Mouse (Mus musculus): Measurements from ENCODE around the gene Rere.

Rere gene

GRCm38 (mm10) chr4:150603366-150604061, 322.1 kb downstream of the Rere start:
- ChIA-PET CTCF (interaction anchor here in 2 of 4 experiments (0.6 to 0.7 kb wide), 2 partner anchors 23 to 262 kb away, joined by 3 to 4 read pairs; no protein-coding TSS in a partner anchor), POLR2A (interaction anchor here in 1 of 4 experiments (0.7 to 2.8 kb wide), 6 partner anchors 9 to 73 kb away, joined by 3 to 12 read pairs (median 4); no protein-coding TSS in a partner anchor)

GRCm38 (mm10) chr4:150605804-150606203, 324.4 kb downstream of the Rere start:
- ChIA-PET CTCF (interaction anchor here in 1 of 4 experiments (0.6 kb wide), 1 partner anchor 377 kb away, joined by 5 read pairs; no protein-coding TSS in a partner anchor), POLR2A (interaction anchor here in 2 of 4 experiments (1.1 to 1.7 kb wide), 5 partner anchors 9 to 59 kb away, joined by 3 to 4 read pairs (median 4); no protein-coding TSS in a partner anchor)

- POLR2A ChIA-PET: interaction anchor here in 2 of 4 experiments (0.6 to 4.1 kb wide), 14 partner anchors 8 to 366 kb away, joined by 3 to 14 read pairs (median 4); no protein-coding TSS in a partner anchor
- CTCF ChIA-PET: interaction anchor here in 2 of 4 experiments (0.6 to 1.8 kb wide), 4 partner anchors 19 to 377 kb away, joined by 3 to 9 read pairs (median 6); no protein-coding TSS in a partner anchor
Observed at GRCm38 (mm10) chr4:150606449-150607161, 325.2 kb downstream of the Rere start.

- POLR2A ChIA-PET: interaction anchor here in 2 of 4 experiments (1.2 to 4.1 kb wide), 4 partner anchors 9 to 21 kb away, joined by 3 to 14 read pairs (median 5); no protein-coding TSS in a partner anchor
- CTCF ChIA-PET: interaction anchor here in 2 of 4 experiments (0.6 to 1.2 kb wide), 2 partner anchors 16 to 335 kb away, joined by 3 to 4 read pairs; no protein-coding TSS in a partner anchor
Observed at GRCm38 (mm10) chr4:150608670-150609069, 327.2 kb downstream of the Rere start.

- ChIA-PET POLR2A (interaction anchor here in 3 of 4 experiments (0.5 to 2.7 kb wide), 7 partner anchors 12 to 66 kb away, joined by 3 to 12 read pairs (median 3); partner anchors contain the start of gene Slc45a1 (in 1 of the 3)), CTCF (interaction anchor here in 2 of 4 experiments (0.6 to 4.4 kb wide), 3 partner anchors 12 to 312 kb away, joined by 5 to 28 read pairs (median 6); no protein-coding TSS in a partner anchor)
Observed at GRCm38 (mm10) chr4:150613715-150614114, 332.3 kb downstream of the Rere start.

- ChIA-PET CTCF (interaction anchor here in 2 of 4 experiments (0.5 to 4.4 kb wide), 5 partner anchors 10 to 275 kb away, joined by 3 to 28 read pairs (median 5); no protein-coding TSS in a partner anchor), POLR2A (interaction anchor here (0.5 to 1.8 kb wide), 12 partner anchors 8 to 834 kb away, joined by 3 to 8 read pairs (median 4); no protein-coding TSS in a partner anchor)
Observed at GRCm38 (mm10) chr4:150615251-150616028, 334.0 kb downstream of the Rere start.

- ChIA-PET CTCF (interaction anchor here in 3 of 4 experiments (0.5 to 4.4 kb wide), 7 partner anchors 10 to 286 kb away, joined by 3 to 28 read pairs (median 5); no protein-coding TSS in a partner anchor), POLR2A (interaction anchor here in 2 of 4 experiments (0.5 to 1.6 kb wide), 6 partner anchors 8 to 833 kb away, joined by 3 to 6 read pairs (median 3); no protein-coding TSS in a partner anchor)
Observed at GRCm38 (mm10) chr4:150616029-150616420, 334.6 kb downstream of the Rere start.

GRCm38 (mm10) chr4:150616841-150617240, 335.4 kb downstream of the Rere start:
- POLR2A ChIA-PET: interaction anchor here in 3 of 4 experiments (0.6 to 2.4 kb wide), 6 partner anchors 8 to 151 kb away, joined by 3 to 7 read pairs (median 4); no protein-coding TSS in a partner anchor
- CTCF ChIA-PET: interaction anchor here in 3 of 4 experiments (0.7 to 4.4 kb wide), 5 partner anchors 9 to 285 kb away, joined by 3 to 28 read pairs (median 8); no protein-coding TSS in a partner anchor

GRCm38 (mm10) chr4:150619011-150619410, 337.6 kb downstream of the Rere start:
- ChIA-PET CTCF (no interaction called here), POLR2A (no interaction called here)

- POLR2A ChIA-PET: interaction anchor here in 3 of 4 experiments (0.6 to 1.3 kb wide), 3 partner anchors 9 to 351 kb away, joined by 3 read pairs; no protein-coding TSS in a partner anchor
- CTCF ChIA-PET: no interaction called here
Observed at GRCm38 (mm10) chr4:150622641-150623040, 341.2 kb downstream of the Rere start.

GRCm38 (mm10) chr4:150624214-150624823, 342.9 kb downstream of the Rere start:
- ChIA-PET CTCF (interaction anchor here in 3 of 4 experiments (0.5 to 3.3 kb wide), 16 partner anchors 8 to 383 kb away, joined by 3 to 28 read pairs (median 4); no protein-coding TSS in a partner anchor), POLR2A (interaction anchor here (0.5 to 3.3 kb wide), 12 partner anchors 9 to 371 kb away, joined by 3 to 14 read pairs (median 4); no protein-coding TSS in a partner anchor)

- ChIA-PET POLR2A (interaction anchor here in 3 of 4 experiments (0.6 to 3.3 kb wide), 14 partner anchors 10 to 372 kb away, joined by 3 to 14 read pairs (median 4); partner anchors contain the start of gene Slc45a1 (in 1 of the 3)), CTCF (interaction anchor here (0.6 to 3.3 kb wide), 30 partner anchors 8 to 382 kb away, joined by 3 to 28 read pairs (median 4); no protein-coding TSS in a partner anchor)
Observed at GRCm38 (mm10) chr4:150624933-150625332, 343.5 kb downstream of the Rere start.

- CTCF ChIA-PET: interaction anchor here (0.6 to 3.3 kb wide), 32 partner anchors 8 to 401 kb away, joined by 3 to 28 read pairs (median 4); no protein-coding TSS in a partner anchor
- POLR2A ChIA-PET: interaction anchor here in 2 of 4 experiments (0.6 to 3.3 kb wide), 12 partner anchors 11 to 372 kb away, joined by 3 to 14 read pairs (median 4); partner anchors contain the start of gene Slc45a1 (in 1 of the 2)
Observed at GRCm38 (mm10) chr4:150625425-150625824, 344.0 kb downstream of the Rere start.

GRCm38 (mm10) chr4:150625951-150626732, 344.7 kb downstream of the Rere start:
- POLR2A ChIA-PET: interaction anchor here in 2 of 4 experiments (1.0 to 3.3 kb wide), 9 partner anchors 11 to 276 kb away, joined by 3 to 14 read pairs (median 4); partner anchors contain the start of gene Slc45a1 (in 1 of the 2)
- CTCF ChIA-PET: interaction anchor here (0.5 to 3.3 kb wide), 37 partner anchors 9 to 945 kb away, joined by 3 to 28 read pairs (median 4); partner anchors contain the start of genes Park7 (in 1 of the 4) and Tnfrsf9 (in 1 of the 4)

- POLR2A ChIA-PET: no interaction called here
- CTCF ChIA-PET: no interaction called here
Observed at GRCm38 (mm10) chr4:150629266-150629665, 347.8 kb downstream of the Rere start.

GRCm38 (mm10) chr4:150635568-150635967, 354.1 kb downstream of the Rere start:
- CTCF ChIA-PET: no interaction called here
- POLR2A ChIA-PET: interaction anchor here in 1 of 4 experiments (1.3 kb wide), 1 partner anchor 14 kb away, joined by 5 read pairs; no protein-coding TSS in a partner anchor

Data from embryonic stem cell, embryonic (primary cell).